ENCODE assay signal across 15 mouse cellular contexts in genomic region chr4:53231867-53232266, GRCm38 (mm10).
"Had no signal": no experiment of that assay in that cellular context is flagged by ENCODE, and none has a peak within 500 bp of the region (broad histone marks: within the 10 kb centered on the region; RNA-seq: fewer than 3 reads in every experiment).

No protein-coding gene starts in this region.

- H3K9ac ChIP-seq: limb, embryonic 13.5 days; liver, embryonic 15.5 days; neural tube, embryonic 15.5 days had no signal

- H3K27ac ChIP-seq: limb, embryonic 13.5 days; liver, embryonic 15.5 days; midbrain, embryonic 10.5 days; neural tube, embryonic 15.5 days; stomach, postnatal 0 days had no signal

- H3K4me3 ChIP-seq: limb, embryonic 13.5 days; liver, embryonic 15.5 days; midbrain, embryonic 10.5 days; myocyte; neural tube, embryonic 15.5 days had no signal

- H3K4me1 ChIP-seq: liver, embryonic 15.5 days had no signal

- H3K9me3 ChIP-seq: limb, embryonic 13.5 days; liver, embryonic 15.5 days; midbrain, embryonic 10.5 days; neural tube, embryonic 15.5 days had no signal

- ATAC-seq: lung, postnatal 0 days had no signal

- H3K27me3 ChIP-seq: limb, embryonic 13.5 days; liver, embryonic 15.5 days; neural tube, embryonic 15.5 days had no signal

- H3K36me3 ChIP-seq: limb, embryonic 13.5 days; liver, embryonic 15.5 days; midbrain, embryonic 10.5 days; neural tube, embryonic 15.5 days had no signal

- H3K4me2 ChIP-seq: limb, embryonic 13.5 days; liver, embryonic 15.5 days; neural tube, embryonic 15.5 days had no signal

- DNase-seq: kidney, postnatal 14 days; left cerebral cortex, postnatal 4 days; lung, adult 2 months; lung, postnatal 36 days; midbrain, embryonic 14.5 days; right cerebral cortex, adult 18-20 months; right cerebral cortex, postnatal 25 days; thymus, postnatal 4 days had no signal
